Mouse (Mus musculus) C2C12 (cell line): ENCODE measurements around the gene Umad1. TPM values are rescaled to one million over a fixed set of nuclear protein-coding genes. Genes with fewer than 3 reads are reported as not detected.

Experiments used
- H3K27me3 ChIP-seq: one replicate; pipeline ENCODE4 v1.6.1; 2011; ENCODE audit not compliant: control insufficient read depth, insufficient read depth, insufficient read length
- H3K36me3 ChIP-seq: one replicate; pipeline ENCODE4 v1.6.1; 2011; ENCODE audit not compliant: control insufficient read depth, insufficient read depth
- H3K4me3 ChIP-seq: one replicate; pipeline ENCODE4 v1.5.1; 2011; ENCODE audit warnings: mild to moderate bottlenecking, control low read depth; ENCODE audit not compliant: poor library complexity, insufficient read depth, severe bottlenecking
- H3K79me2 ChIP-seq: one replicate; pipeline ENCODE4 v1.6.1; 2011; ENCODE audit not compliant: control insufficient read depth, insufficient read depth
- H3K79me3 ChIP-seq: one replicate; pipeline ENCODE4 v1.6.1; 2011; ENCODE audit warnings: low read depth, control low read depth
- H3ac ChIP-seq: one replicate; pipeline ENCODE3; 2011; ENCODE audit warnings: low read depth; ENCODE audit not compliant: control insufficient read depth, insufficient read length
- CEBPB ChIP-seq: IDR thresholded peaks from one replicate; pipeline ENCODE4 v1.6.1; 2011; ENCODE audit warnings: low read depth, mild to moderate bottlenecking, control low read depth, moderate library complexity
- CTCF ChIP-seq: IDR thresholded peaks from one replicate; pipeline ENCODE4 v1.5.1; 2011; ENCODE audit not compliant: control insufficient read depth, insufficient read depth, insufficient read length
- FOSL1 ChIP-seq: IDR thresholded peaks from one replicate; pipeline ENCODE4 v1.8.0; 2011; ENCODE audit warnings: mild to moderate bottlenecking, low read length; ENCODE audit not compliant: poor library complexity, insufficient read depth, severe bottlenecking
- MAX ChIP-seq: IDR thresholded peaks from one replicate; pipeline ENCODE4 v1.6.1; 2011; ENCODE audit warnings: mild to moderate bottlenecking, control low read depth
- MYOD1 ChIP-seq: IDR thresholded peaks from one replicate; pipeline ENCODE4 v1.6.1; 2011; ENCODE audit warnings: low read depth; ENCODE audit not compliant: control insufficient read depth, insufficient read length
- MYOG ChIP-seq: IDR thresholded peaks from one replicate; pipeline ENCODE4 v1.6.1; 2011; ENCODE audit not compliant: control insufficient read depth, insufficient read length; ENCODE audit errors: extremely low read depth
- USF1 ChIP-seq: IDR thresholded peaks from one replicate; pipeline ENCODE4 v1.6.1; 2011; ENCODE audit warnings: low read depth, mild to moderate bottlenecking, control low read depth, moderate library complexity
- polyA plus RNA-seq: library from polyadenylated mRNA; unstranded; fragments of >200 nt; fragmentation: generic; extraction: Trizol; gene quantifications from one replicate; pipeline ENCODE4 v1.2.1, GENCODE M21; 2012; ENCODE audit warnings: missing spikeins

Gene Umad1
- polyA plus RNA-seq, 1 experiment, result 4.5 TPM

DNA sequence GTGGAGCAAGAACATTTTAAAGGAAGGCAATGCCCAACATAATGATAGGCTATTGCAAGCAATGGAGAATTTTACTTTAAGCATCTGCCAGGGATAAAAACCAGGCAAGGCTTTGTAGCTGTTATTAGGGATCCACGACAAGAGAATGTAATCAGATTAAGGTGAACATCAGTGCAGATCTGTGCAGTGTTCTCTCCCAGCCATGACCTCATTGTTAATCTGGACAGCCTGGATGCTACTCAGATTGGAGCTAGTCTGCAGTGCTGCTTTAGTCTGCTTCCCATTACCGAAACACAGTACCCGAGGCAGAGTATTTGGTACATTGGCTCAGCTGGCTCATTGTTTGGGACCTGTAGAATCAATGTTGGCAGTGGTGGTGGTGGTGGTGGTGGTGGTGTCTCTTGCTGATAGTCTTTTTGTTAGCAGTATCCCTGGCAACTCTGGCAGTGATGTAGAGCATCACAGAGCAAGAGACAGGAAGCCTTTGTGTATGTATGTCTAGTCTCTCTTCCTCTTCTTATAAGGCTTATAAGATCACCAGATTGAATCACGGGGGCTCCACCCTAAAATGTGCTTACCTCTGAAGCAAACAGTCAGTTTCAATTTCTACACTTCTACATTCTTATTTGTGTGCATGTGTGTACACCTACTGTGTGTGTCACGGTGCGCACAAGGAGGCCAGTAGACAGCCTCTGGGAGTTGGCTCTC is 245.6 kb downstream of the Umad1 start:
- Histone ChIP-seq H3K4me3 (no peak overlapping the region), H3K36me3 (no peaks in the 10 kb centered on the region), H3K79me3 (no peaks in the 10 kb centered on the region), H3K79me2 (no peaks in the 10 kb centered on the region), H3ac (no peak overlapping the region), H3K27me3 (no peaks in the 10 kb centered on the region)
- TF ChIP-seq MYOD1 (no peak), CTCF (no peak), FOSL1 (no peak), MAX (no peak), MYOG (no peak), USF1 (no peak), CEBPB (no peak)

DNA sequence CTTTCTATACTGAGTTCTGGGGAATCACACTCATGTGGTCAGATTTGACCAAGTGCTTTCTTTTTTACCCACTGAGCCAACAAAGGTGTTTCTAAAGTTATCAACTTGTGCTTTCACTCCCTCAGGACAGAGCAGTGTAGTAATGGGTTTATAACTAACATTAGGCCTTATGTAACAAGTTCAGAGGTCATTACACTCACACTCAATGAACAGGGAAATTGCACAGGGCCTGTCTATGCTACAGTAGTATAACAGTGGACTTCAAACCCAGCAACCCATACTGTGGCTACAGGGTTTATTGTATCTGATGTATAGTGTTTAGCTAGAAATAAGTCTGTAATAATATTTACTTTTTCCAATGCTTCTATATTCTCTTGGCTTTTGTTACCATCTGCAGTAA is 247.5 kb downstream of the Umad1 start:
- Histone ChIP-seq H3K4me3 (no peak overlapping the region), H3K79me3 (no peaks in the 10 kb centered on the region)

More for the DNA sequence above, 247.5 kb downstream of the Umad1 start:
- Histone ChIP-seq H3K36me3 (no peaks in the 10 kb centered on the region), H3K27me3 (no peaks in the 10 kb centered on the region), H3ac (no peak overlapping the region), H3K79me2 (no peaks in the 10 kb centered on the region)
- TF ChIP-seq MAX (no peak), MYOG (no peak), USF1 (no peak), CTCF (no peak), FOSL1 (no peak), CEBPB (no peak), MYOD1 (no peak)

Other genes with a start within 250 kb of the Umad1 start
- 0.01 TPM for gene Col28a1, start 66.7 kb upstream of the Umad1 start, polyA plus RNA-seq
- gene Mios, start 50.1 kb upstream of the Umad1 start, polyA plus RNA-seq, result 4.0 TPM
- gene Rpa3, start 115 bp upstream of the Umad1 start, polyA plus RNA-seq, result 73.6 TPM
- gene Gm45062, start 162 bp downstream of the Umad1 start, polyA plus RNA-seq, result 0.33 TPM